Mouse (Mus musculus): ENCODE measurements at regions not wholly inside any gene's neighbourhood (a gene's known extent, or its start where the extent isn't known, plus 50 kb on each side); places are given as distances from the start of the nearest gene placed in this dataset.

GRCm38 (mm10) chr16:63278259-63278697 lies 424.2 kb downstream of the Pros1 start:
- DNase-seq: no peak
- intact Hi-C loops (cut with DNase I; ENCODE audit: low total_unique reads): no loop called here

- no peak for DNase-seq
- intact Hi-C loops (cut with DNase I; ENCODE audit: low total_unique reads): no loop called here
Observed at GRCm38 (mm10) chr16:63287655-63288054, 433.5 kb downstream of the Pros1 start.

GRCm38 (mm10) chr16:63311676-63312075 lies 457.6 kb downstream of the Pros1 start:
- DNase-seq: no peak
- intact Hi-C loops (cut with DNase I; ENCODE audit: low total_unique reads): no loop called here

GRCm38 (mm10) chr16:63313544-63313943 lies 459.4 kb downstream of the Pros1 start:
- no peak for DNase-seq
- intact Hi-C loops (cut with DNase I; ENCODE audit: low total_unique reads): no loop called here

- intact Hi-C loops (cut with DNase I; ENCODE audit: low total_unique reads): no loop called here
- DNase-seq: no peak
Observed at GRCm38 (mm10) chr16:63319602-63320001, 465.5 kb downstream of the Pros1 start.

- DNase-seq: no peak
- intact Hi-C loops (cut with DNase I; ENCODE audit: low total_unique reads): no loop called here
Observed at GRCm38 (mm10) chr16:63351511-63352125, 497.5 kb downstream of the Pros1 start.

GRCm38 (mm10) chr16:63369868-63370267 lies 494.1 kb downstream of the Epha3 start:
- no peak for DNase-seq
- intact Hi-C loops (cut with DNase I; ENCODE audit: low total_unique reads): no loop called here

- no peak for DNase-seq
- intact Hi-C loops (cut with DNase I; ENCODE audit: low total_unique reads): no loop called here
Observed at GRCm38 (mm10) chr16:63371275-63371674, 492.7 kb downstream of the Epha3 start.

- intact Hi-C loops (cut with DNase I; ENCODE audit: low total_unique reads): no loop called here
- no peak for DNase-seq
Observed at GRCm38 (mm10) chr16:63404976-63405375, 459.0 kb downstream of the Epha3 start.

- intact Hi-C loops (cut with DNase I; ENCODE audit: low total_unique reads): no loop called here
- DNase-seq: no peak
Observed at GRCm38 (mm10) chr16:63412656-63413055, 451.3 kb downstream of the Epha3 start.

GRCm38 (mm10) chr16:63452301-63452700 lies 411.7 kb downstream of the Epha3 start:
- no peak for DNase-seq
- intact Hi-C loops (cut with DNase I; ENCODE audit: low total_unique reads): no loop called here

- no peak for DNase-seq
- intact Hi-C loops (cut with DNase I; ENCODE audit: low total_unique reads): no loop called here
Observed at GRCm38 (mm10) chr16:63466615-63467014, 397.4 kb downstream of the Epha3 start.

- no peak for DNase-seq
- intact Hi-C loops (cut with DNase I; ENCODE audit: low total_unique reads): no loop called here
Observed at GRCm38 (mm10) chr16:63468851-63469250, 395.1 kb downstream of the Epha3 start.
